In the genomic region with DNA sequence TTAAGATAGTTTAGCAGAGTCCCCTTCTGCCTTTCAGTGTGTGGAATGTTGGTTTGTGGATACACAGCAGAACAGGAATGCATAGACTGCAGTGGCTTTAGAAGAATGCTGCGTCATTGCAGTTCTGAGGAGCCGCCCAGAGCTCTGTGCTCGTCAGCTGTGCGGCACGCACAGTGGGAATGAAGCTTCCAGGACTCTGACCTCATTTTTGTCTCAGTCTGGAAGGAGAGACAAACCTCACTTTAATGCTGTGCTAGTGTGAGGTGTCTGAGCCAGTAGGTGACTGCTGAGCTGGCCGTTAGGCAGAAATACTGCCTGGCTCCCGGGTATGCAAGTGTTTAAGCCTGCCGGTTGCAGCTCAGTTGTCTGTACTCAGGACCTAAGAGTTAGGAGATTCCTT, we compare ENCODE assay signal across 9 mouse cellular contexts. TPM values are rescaled to one million over a fixed set of nuclear protein-coding genes. Genes with fewer than 3 reads are reported as not detected.
DNase-seq lines count a peak whose midpoint lies in the region; ATAC-seq and TF ChIP-seq lines count a peak whose summit lies in the region.
"Had no signal": no experiment of that assay in that cellular context is flagged by ENCODE, and none has a peak within 500 bp of the region (broad histone marks: within the 10 kb centered on the region; RNA-seq: fewer than 3 reads in every experiment).

No protein-coding gene starts in this region.

- TF ChIP-seq CTCF in G1E (IDR thresholded peaks at IDR 0.05; ENCODE audit: low read depth, low read length): no peak

- no peaks in the 10 kb centered on the region for H3K27me3 ChIP-seq in G1E (ENCODE audit: insufficient read depth, low read length)

- no peaks in the 10 kb centered on the region for H3K9me3 ChIP-seq in G1E (replicated peaks)

- peak; percentile 69 for ATAC-seq in G1E (ENCODE audit: extremely low read depth, insufficient number of reproducible peaks, low FRiP score, poor library complexity, severe bottlenecking)
- ATAC-seq in granulocyte monocyte progenitor cell, adult 5-6 weeks (replicated peaks; ENCODE audit: poor library complexity, severe bottlenecking): no peak

- peaks cover 85% of the 10 kb centered on the region for H3K4me1 ChIP-seq in G1E (ENCODE audit: insufficient read depth, low read depth, low read length)

- peaks cover 98% of the 10 kb centered on the region for H3K36me3 ChIP-seq in G1E (replicated peaks)

- peak; percentile 51 for DNase-seq in gastrocnemius, adult 18-20 months (ENCODE audit: low spot score)
- DNase-seq in gastrocnemius, postnatal 25 days: no peak
- no peak for DNase-seq in G1E (ENCODE audit: low spot score)
- DNase-seq in heart, adult 8-10 months (ENCODE audit: low spot score): peak; percentile 34
- peak; percentile 45 to 76 for DNase-seq in kidney, postnatal 25 days
- DNase-seq in adrenal gland, adult (ENCODE audit: inconsistent age in 2 of 2, low spot score in 1 of 2): no peak
- no peak for DNase-seq in neural tube, embryonic 10.5 days (ENCODE audit: extremely low spot score, low spot score)
- DNase-seq: adrenal gland, postnatal 36 days had no signal

- H3K4me3 ChIP-seq in G1E (ENCODE audit: low read depth, low read length): peak overlapping the region; percentile 16; the same call in 1 of the 2 replicates

RNA-seq across cellular contexts. Expression of a gene that starts 8.3 kb away (rescaled TPM):
- total RNA-seq in gastrocnemius, adult 18-20 months (2021): 10 to 100 TPM; 11.3 to 21.8 TPM
- total RNA-seq in gastrocnemius, postnatal 25 days (2021): 10 to 100 TPM in 1 of 2 experiments, 1 to 10 TPM in 1; 5.6 to 11.5 TPM
- 38.5 and 47.7 TPM in 2 replicates for total RNA-seq in G1E (2014; fragmentation: Nextera tagmentation)
- 71.8 and 88.4 TPM in 2 replicates for total RNA-seq in G1E (2017)
- polyA plus RNA-seq in G1E (2012): 27.8 and 31.6 TPM in 2 replicates
- 10 to 100 TPM in 2 of 4 experiments, 1 to 10 TPM in 2; 7.6 to 13.2 (median 10.0) TPM for total RNA-seq in heart, adult 8-10 months (2022)
- total RNA-seq in granulocyte monocyte progenitor cell, adult 5-6 weeks (2014; fragmentation: Nextera tagmentation): 34.8 and 35.3 TPM in 2 replicates
- 71.3 and 85.3 TPM in 2 replicates for total RNA-seq in granulocyte monocyte progenitor cell, adult 5-6 weeks (2017)

Comparison
In these comparisons a context has a peak if more than half of its experiments do, and no peak if none do; other contexts are left out.
1. DNase-seq: peak in gastrocnemius, adult 18-20 months (single experiment), heart, adult 8-10 months (single experiment) and kidney, postnatal 25 days (2 of 2); none in gastrocnemius, postnatal 25 days (single experiment), G1E (single experiment), adrenal gland, adult (0 of 2) and neural tube, embryonic 10.5 days (single experiment).